Mouse (Mus musculus) left cerebral cortex, adult 18-20 months (tissue): ENCODE results near the gene Schip1. TPM values are rescaled to one million over a fixed set of nuclear protein-coding genes. Genes with fewer than 3 reads are reported as not detected.

Source experiments
- DNase-seq, 2 experiments: peaks; one replicate each; pipeline ENCODE4 v3.0.0; 2021 to 2022; ENCODE audit warnings: low spot score in 2 of 2, mixed read lengths in 1 of 2
- total RNA-seq, 2 experiments: library from RNA; stranded (reverse); gene quantifications; 2 replicates each; pipeline ENCODE4 v1.2.3; 2021

Gene Schip1
- total RNA-seq, 2 experiments from 2014 or later: 250 to 294 TPM

- no peak for DNase-seq
These were observed 389.3 kb downstream of the Schip1 start for GRCm38 (mm10) chr3:68453719-68454455.

GRCm38 (mm10) chr3:68466643-68467042 is 402.0 kb downstream of the Schip1 start:
- peak; percentile 29 to 41 for DNase-seq

GRCm38 (mm10) chr3:68467941-68468687 is 403.5 kb downstream of the Schip1 start:
- no peak for DNase-seq

GRCm38 (mm10) chr3:68469643-68470042 is 405.0 kb downstream of the Schip1 start:
- no peak for DNase-seq

GRCm38 (mm10) chr3:68470061-68470460 is 405.5 kb downstream of the Schip1 start:
- no peak for DNase-seq

GRCm38 (mm10) chr3:68470622-68471021 is 406.0 kb downstream of the Schip1 start:
- DNase-seq: no peak

GRCm38 (mm10) chr3:68476336-68476735 is 411.7 kb downstream of the Schip1 start:
- no peak for DNase-seq

GRCm38 (mm10) chr3:68477478-68477877 is 412.9 kb downstream of the Schip1 start:
- DNase-seq: no peak

GRCm38 (mm10) chr3:68479266-68479665 is 414.7 kb downstream of the Schip1 start:
- DNase-seq: no peak

GRCm38 (mm10) chr3:68483517-68483916 is 418.9 kb downstream of the Schip1 start:
- DNase-seq: no peak

GRCm38 (mm10) chr3:68484021-68484420 is 419.4 kb downstream of the Schip1 start:
- no peak for DNase-seq

- DNase-seq: no peak
These were observed 420.0 kb downstream of the Schip1 start for GRCm38 (mm10) chr3:68484561-68484960.

- DNase-seq: no peak
These were observed 423.0 kb downstream of the Schip1 start for GRCm38 (mm10) chr3:68487621-68488020.

- no peak for DNase-seq
These were observed 423.7 kb downstream of the Schip1 start for GRCm38 (mm10) chr3:68488316-68488715.

GRCm38 (mm10) chr3:68491516-68491915 is 426.9 kb downstream of the Schip1 start:
- DNase-seq: no peak

- no peak for DNase-seq
These were observed 427.5 kb downstream of the Schip1 start for GRCm38 (mm10) chr3:68492066-68492465.

GRCm38 (mm10) chr3:68492513-68492912 is 427.9 kb downstream of the Schip1 start:
- DNase-seq: no peak

- no peak for DNase-seq
These were observed 428.6 kb downstream of the Schip1 start for GRCm38 (mm10) chr3:68493170-68493585.

- peak; percentile 67 to 80 for DNase-seq
These were observed 429.1 kb downstream of the Schip1 start for GRCm38 (mm10) chr3:68493586-68494295.

GRCm38 (mm10) chr3:68494296-68495095 is 429.9 kb downstream of the Schip1 start:
- peak in 1 of 2 experiments; percentile 49 for DNase-seq
